Mouse (Mus musculus): Measurements from ENCODE around the gene Sim2. TPM values are rescaled to one million over a fixed set of nuclear protein-coding genes. Genes with fewer than 3 reads are reported as not detected.

Sim2 gene
- total RNA-seq, 2 experiments from 2014 or later = not detected

- intact Hi-C loops (cut with DNase I) = no loop called here
- DNase-seq (ENCODE audit: low spot score in 2 of 2) = no peak
Measured at GRCm38 (mm10) chr16:94150125-94151103, 65.7 kb downstream of the Sim2 start.

- DNase-seq (ENCODE audit: low spot score in 2 of 2) = peak; percentile 11 to 43
- intact Hi-C loops (cut with DNase I) = no loop called here
Measured at GRCm38 (mm10) chr16:94155041-94155653, 70.4 kb downstream of the Sim2 start.

- no peak for DNase-seq (ENCODE audit: low spot score in 2 of 2)
- intact Hi-C loops (cut with DNase I) = no loop called here
Measured at GRCm38 (mm10) chr16:94157819-94158218, 73.1 kb downstream of the Sim2 start.

- intact Hi-C loops (cut with DNase I) = no loop called here
- no peak for DNase-seq (ENCODE audit: low spot score in 2 of 2)
Measured at GRCm38 (mm10) chr16:94162000-94162399, 77.3 kb downstream of the Sim2 start.

GRCm38 (mm10) chr16:94163051-94163450 is 78.3 kb downstream of the Sim2 start:
- peak in 1 of 2 experiments; percentile 14 for DNase-seq (ENCODE audit: low spot score in 2 of 2)
- intact Hi-C loops (cut with DNase I) = no loop called here

- DNase-seq (ENCODE audit: low spot score in 2 of 2) = no peak
- intact Hi-C loops (cut with DNase I) = no loop called here
Measured at GRCm38 (mm10) chr16:94164236-94164635, 79.5 kb downstream of the Sim2 start.

- intact Hi-C loops (cut with DNase I) = no loop called here
Measured at GRCm38 (mm10) chr16:94164978-94165377, 80.2 kb downstream of the Sim2 start.

GRCm38 (mm10) chr16:94168655-94169545 is 84.2 kb downstream of the Sim2 start:
- intact Hi-C loops (cut with DNase I) = no loop called here
- no peak for DNase-seq (ENCODE audit: low spot score in 2 of 2)

More at GRCm38 (mm10) chr16:94164978-94165377, 80.2 kb downstream of the Sim2 start:
- no peak for DNase-seq (ENCODE audit: low spot score in 2 of 2)

GRCm38 (mm10) chr16:94170218-94170617 is 85.5 kb downstream of the Sim2 start:
- DNase-seq (ENCODE audit: low spot score in 2 of 2) = no peak
- intact Hi-C loops (cut with DNase I) = no loop called here

GRCm38 (mm10) chr16:94173361-94173760 is 88.6 kb downstream of the Sim2 start:
- intact Hi-C loops (cut with DNase I) = no loop called here
- no peak for DNase-seq (ENCODE audit: low spot score in 2 of 2)

GRCm38 (mm10) chr16:94175366-94175986 is 90.7 kb downstream of the Sim2 start:
- intact Hi-C loops (cut with DNase I) = no loop called here
- no peak for DNase-seq (ENCODE audit: low spot score in 2 of 2)

Small RNA genes lying within 50 kb of the gene (microRNA-seq; reads per million reads assigned to microRNA genes)
- 0 reads per million in 2 experiments for gene Gm23062

Other genes with a start within 250 kb of the Sim2 start
- 1 to 10 TPM in 1 of 2 experiments, under 1 TPM in 1; 0.78 to 1.4 TPM for gene Chaf1b, start 201.0 kb upstream of the Sim2 start, total RNA-seq (2021)
- gene Cldn14, start 76.1 kb upstream of the Sim2 start, total RNA-seq (2021) = 1 to 10 TPM; 1.1 to 2.0 TPM
- gene Hlcs, start 228.6 kb downstream of the Sim2 start, total RNA-seq (2021) = 10 to 100 TPM; 15.7 to 16.1 TPM
- not detected for gene Ripply3, start 243.5 kb downstream of the Sim2 start, total RNA-seq (2021)